Mouse (Mus musculus) right cerebral cortex, postnatal 4 days (tissue): ENCODE measurements at regions not wholly inside any gene's neighbourhood (a gene's known extent, or its start where the extent isn't known, plus 50 kb on each side); places are given as distances from the start of the nearest gene placed in this dataset.
"Not testable (repeated sequence)": the region's sequence is repeated elsewhere in the genome, so short reads cannot be mapped to it uniquely, and the experiment has no call there.

Source experiments
- DNase-seq: peaks from one replicate; pipeline ENCODE4 v3.0.0-alpha.2; 2022

DNA sequence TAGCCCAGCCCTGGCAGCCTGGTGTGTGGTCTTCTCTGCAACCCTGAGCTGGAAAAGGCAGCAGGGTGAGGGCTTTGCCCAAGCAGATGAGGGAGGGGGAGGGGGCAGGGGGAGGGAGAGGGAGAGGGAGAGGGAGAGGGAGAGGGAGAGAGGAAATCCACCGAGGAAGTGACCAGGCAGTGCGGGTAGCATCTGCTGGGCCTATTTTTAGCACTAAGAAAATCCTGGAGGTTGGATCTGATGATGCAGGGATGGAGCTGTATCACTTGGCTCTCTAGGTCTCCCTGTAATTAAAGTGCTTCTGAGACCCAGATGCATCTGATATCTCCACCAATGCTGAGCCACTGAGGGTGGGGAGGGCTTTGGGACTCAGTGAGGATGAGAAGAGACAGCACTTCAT, 61.2 kb upstream of the Atxn1 start:
- no peak for DNase-seq

DNA sequence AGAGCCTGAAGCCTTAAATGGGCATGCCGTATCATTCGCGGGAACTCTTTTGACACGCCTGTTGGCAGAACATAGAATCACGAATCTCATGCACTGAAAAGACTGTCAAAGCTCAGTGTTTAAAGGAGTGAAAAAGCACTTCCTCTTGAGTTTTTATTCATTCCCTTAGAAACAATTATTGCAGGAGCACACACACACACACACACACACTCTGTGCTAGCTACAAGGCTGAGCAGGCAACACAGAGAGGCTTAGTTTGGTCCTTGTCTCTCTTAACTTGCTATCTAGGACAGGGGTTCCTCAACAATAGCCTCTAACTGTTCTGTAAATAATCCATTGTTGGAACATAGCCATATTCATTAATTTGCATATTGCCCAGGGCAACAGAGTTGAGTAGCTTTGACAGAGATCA, 58.8 kb upstream of the Atxn1 start:
- no peak for DNase-seq

DNA sequence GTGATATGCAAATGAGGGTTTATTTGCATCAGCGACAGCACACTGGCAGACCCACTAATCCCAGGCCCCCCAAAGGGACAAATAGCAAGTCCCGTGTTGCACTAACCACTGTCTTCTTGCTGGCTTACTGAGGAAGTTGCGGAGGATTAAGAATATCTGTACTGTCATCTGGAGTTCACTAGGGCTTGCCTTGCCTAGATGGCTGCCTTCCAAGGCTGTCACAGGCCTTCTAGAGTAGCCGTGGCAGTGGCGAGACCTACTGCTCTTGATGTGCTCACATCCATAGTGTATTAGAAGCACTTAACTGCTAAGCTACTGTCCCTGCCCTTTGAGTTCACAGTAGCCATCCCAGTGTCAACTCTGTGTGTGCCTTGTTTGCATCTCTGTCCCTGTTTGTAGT, 58.4 kb upstream of the Atxn1 start:
- DNase-seq = no peak

GRCm38 (mm10) chr13:46020945-46021835, 56.4 kb upstream of the Atxn1 start:
- DNase-seq = no peak

DNA sequence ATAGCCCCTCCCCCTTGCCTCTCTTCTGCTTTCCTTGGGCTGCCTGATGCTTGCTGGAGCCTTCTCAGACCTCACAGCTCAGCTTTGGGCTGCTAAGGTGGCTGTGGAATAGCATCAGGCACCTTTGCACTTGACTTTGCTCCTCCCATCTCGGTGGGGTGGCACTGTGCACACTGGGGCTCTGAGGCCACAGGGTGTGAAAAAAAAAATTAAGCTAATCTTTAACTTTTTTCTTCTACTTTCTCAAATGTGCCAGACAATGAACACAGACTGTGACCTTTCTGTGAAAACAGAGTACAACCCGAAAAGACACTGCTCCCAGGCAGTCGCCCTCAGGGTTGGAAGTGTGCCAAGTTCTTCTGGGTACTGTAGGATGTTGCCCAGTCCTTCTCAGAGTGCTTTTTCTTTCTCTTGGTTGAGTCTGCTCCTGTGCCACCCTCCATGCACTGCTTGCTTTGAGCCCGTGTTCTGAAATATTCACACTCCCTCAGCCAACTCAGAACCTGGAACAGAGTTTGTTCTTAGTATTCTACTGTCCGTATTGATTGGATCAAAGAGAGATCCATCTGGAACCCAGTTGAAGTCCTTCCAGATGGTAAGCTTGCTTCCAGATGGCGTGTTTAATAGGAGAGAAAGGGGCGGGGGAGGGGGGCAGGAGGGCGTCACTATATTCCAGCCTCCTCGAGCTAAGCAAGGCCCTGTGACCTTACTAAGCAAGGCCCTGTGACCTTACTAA, 54.8 kb upstream of the Atxn1 start:
- DNase-seq = no peak

DNA sequence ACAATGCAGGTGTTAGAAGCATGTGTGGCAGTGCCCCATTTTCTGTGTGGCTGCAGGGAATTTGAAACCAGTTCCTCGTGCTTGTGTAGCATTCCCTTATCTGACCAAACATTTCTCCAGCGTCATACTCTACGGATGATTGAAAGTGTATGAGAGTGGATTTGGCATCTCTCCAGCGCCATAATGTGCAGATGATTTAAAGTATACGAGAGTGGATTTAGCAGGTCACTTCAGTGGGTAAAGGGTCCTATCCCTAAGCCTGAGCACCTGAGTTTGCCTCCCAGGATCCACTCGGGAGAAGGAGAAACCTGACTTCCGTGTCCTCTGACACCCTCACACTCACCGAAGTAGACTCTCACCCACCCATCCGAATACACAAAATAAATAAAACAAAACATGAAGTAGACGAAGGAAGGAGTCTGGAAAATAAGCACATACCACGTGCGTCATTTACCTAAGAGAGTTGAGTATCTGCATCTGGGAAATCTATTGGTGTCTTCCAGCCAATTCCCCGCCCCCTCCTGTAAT, 54.2 kb upstream of the Atxn1 start:
- no peak for DNase-seq

DNA sequence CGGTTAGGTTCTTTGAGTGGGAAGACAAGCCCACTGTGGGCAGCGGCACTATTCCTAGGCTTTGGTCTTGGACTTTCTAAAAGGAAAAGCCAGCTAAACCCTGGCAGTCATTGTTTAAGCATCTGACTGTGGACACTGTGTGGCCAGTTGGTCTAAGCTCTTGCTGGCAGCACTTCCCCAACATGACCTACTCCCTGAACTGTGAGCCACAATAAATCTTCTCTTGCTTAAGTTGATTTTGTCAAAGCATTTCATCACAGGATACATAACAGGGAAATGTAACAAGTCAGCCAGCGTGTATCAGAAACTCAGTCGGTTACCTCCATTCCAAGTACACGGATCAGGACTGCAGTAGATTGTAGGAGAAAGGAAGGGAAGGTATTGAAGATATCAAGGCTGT, 52.9 kb upstream of the Atxn1 start:
- DNase-seq = no peak

- not testable (repeated sequence) for DNase-seq
Measured at GRCm38 (mm10) chr13:46017011-46017410, 52.2 kb upstream of the Atxn1 start.

GRCm38 (mm10) chr13:46015231-46015630, 50.4 kb upstream of the Atxn1 start:
- DNase-seq = no peak

- no peak for DNase-seq
Measured at GRCm38 (mm10) chr13:46014637-46015036, 49.8 kb upstream of the Atxn1 start.
